Mouse (Mus musculus) heart, postnatal 36 days (tissue): ENCODE data around the gene Kctd6. TPM values are rescaled to one million over a fixed set of nuclear protein-coding genes. Genes with fewer than 3 reads are reported as not detected.

Experiments used
- total RNA-seq, 2 experiments: library from RNA; stranded (reverse); gene quantifications; 2 replicates each; pipeline ENCODE4 v1.2.3; 2021

Gene Kctd6
- total RNA-seq, 2 experiments from 2014 or later = 9.3 to 9.5 TPM

Other genes with a start within 250 kb of the Kctd6 start
- gene Dnase1l3, start 219.6 kb upstream of the Kctd6 start, total RNA-seq = under 1 TPM; 0.06 to 0.08 TPM
- gene Abhd6, start 211.2 kb upstream of the Kctd6 start, total RNA-seq = 10 to 100 TPM; 10.4 to 10.7 TPM
- gene Rpp14, start 133.8 kb upstream of the Kctd6 start, total RNA-seq = 10 to 100 TPM; 27.1 to 30.3 TPM
- 10 to 100 TPM; 25.2 to 27.3 TPM for gene Pxk, start 115.9 kb upstream of the Kctd6 start, total RNA-seq
- 100 to 1,000 TPM; 843 to 906 TPM for gene Pdhb, start 41.1 kb upstream of the Kctd6 start, total RNA-seq
- under 1 TPM; 0.27 to 0.61 TPM for gene Acox2, start 45.2 kb downstream of the Kctd6 start, total RNA-seq
- 10 to 100 TPM in 1 of 2 experiments, 1 to 10 TPM in 1; 6.4 to 13.2 TPM for gene Fam107a, start 103.9 kb downstream of the Kctd6 start, total RNA-seq
- gene Oit1, start 164.6 kb downstream of the Kctd6 start, total RNA-seq = not detected